Mouse (Mus musculus): ENCODE results near the gene Hif3a. TPM values are rescaled to one million over a fixed set of nuclear protein-coding genes. Genes with fewer than 3 reads are reported as not detected.

Gene Hif3a
- total and polyA plus RNA-seq, 2 experiments = 0.01 to 0.09 TPM

DNA sequence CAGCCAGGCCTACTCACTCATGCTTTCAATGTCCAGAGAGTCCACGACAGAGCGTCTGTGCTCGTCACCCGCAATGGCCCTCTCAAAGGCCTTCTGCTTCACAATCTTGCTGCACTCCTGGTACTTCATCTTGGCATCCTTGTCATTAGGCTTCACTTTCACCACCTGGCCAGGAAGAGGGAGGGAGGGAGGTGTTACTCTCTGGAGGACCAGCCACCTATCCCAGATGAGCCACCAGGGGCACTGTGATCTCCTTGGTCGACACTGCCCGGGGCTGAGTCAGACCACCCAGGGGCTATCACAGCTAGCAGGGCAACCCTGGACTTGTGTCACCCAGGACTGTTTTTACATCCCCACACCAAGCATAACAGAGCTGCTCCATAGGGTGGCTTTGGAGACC is 46.8 kb downstream of the Hif3a start:
- TF ChIP-seq POLR2A (IDR thresholded peaks at IDR 0.05; ENCODE audit: extremely low read depth, insufficient read depth, low read length) (no peak), CTCF (IDR thresholded peaks at IDR 0.05; ENCODE audit: low read depth, low read length) (0 out of 2 replicates have a peak, but pooled peaks have one; percentile 11)
- no peak overlapping the region for H3K9ac ChIP-seq (ENCODE audit: low read depth, low read length)
- 91% methylated on average over 6 of the region's 6 CpGs for WGBS
- H3K27me3 ChIP-seq (ENCODE audit: control insufficient read depth, insufficient read depth, low read length) = no peaks in the 10 kb centered on the region
- peaks cover 8% of the 10 kb centered on the region; the same call in 1 of the 2 replicates for H3K36me3 ChIP-seq (ENCODE audit: control insufficient read depth, insufficient read depth, low read length)
- H3K79me2 ChIP-seq (ENCODE audit: control insufficient read depth, insufficient read depth, low read length) = peaks cover 11% of the 10 kb centered on the region; the same call in 1 of the 2 replicates
- H3K4me1 ChIP-seq (ENCODE audit: control insufficient read depth, insufficient read depth, low read length) = peaks cover 11% of the 10 kb centered on the region
- no peak overlapping the region for H3K27ac ChIP-seq (replicated peaks; ENCODE audit: insufficient read depth, low read depth, low read length)
- no peak overlapping the region for H3K4me3 ChIP-seq (ENCODE audit: insufficient read depth, low read depth, low read length)
- DNase-seq (ENCODE audit: extremely low read depth, low read depth, low spot score) = no peak

DNA sequence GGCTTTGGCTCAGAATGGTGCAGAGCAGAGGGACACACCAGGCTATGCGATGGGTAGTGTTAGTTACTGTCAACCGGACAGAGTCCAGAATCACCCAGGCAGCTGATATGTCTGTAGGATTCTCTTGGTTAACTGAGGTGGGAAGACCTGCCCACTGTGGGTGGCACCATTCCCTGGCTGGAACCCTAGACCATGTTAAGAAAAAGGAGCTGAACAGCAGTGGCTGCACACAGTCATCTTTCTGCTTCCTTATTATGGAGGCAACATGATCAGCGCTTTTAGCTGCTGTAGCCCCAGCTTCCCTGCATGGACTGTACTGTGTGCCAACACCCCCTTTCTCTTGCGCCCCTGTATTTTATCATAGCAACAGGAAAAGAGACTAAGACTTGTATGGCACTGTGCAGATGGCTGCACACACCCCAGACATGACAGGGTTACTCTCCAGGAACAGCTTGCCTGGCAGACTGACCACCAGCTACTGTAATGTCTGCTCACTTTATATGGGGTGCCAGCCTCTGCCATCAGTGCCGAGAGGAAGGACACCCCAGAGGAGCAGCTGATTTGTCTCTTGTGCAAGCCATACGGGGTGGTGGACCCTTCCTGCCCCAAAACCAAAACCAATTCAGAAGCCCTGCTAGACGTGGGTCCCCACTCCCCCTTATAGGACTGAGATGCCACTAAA is 50.2 kb downstream of the Hif3a start:
- Histone ChIP-seq H3K9ac (ENCODE audit: low read depth, low read length) (no peak overlapping the region), H3K79me2 (ENCODE audit: control insufficient read depth, insufficient read depth, low read length) (peaks cover 10% of the 10 kb centered on the region; the same call in 1 of the 2 replicates), H3K4me1 (ENCODE audit: control insufficient read depth, insufficient read depth, low read length) (peaks cover 10% of the 10 kb centered on the region), H3K36me3 (ENCODE audit: control insufficient read depth, insufficient read depth, low read length) (peaks cover 8% of the 10 kb centered on the region; the same call in 1 of the 2 replicates), H3K27me3 (ENCODE audit: control insufficient read depth, insufficient read depth, low read length) (no peaks in the 10 kb centered on the region), H3K27ac (replicated peaks; ENCODE audit: insufficient read depth, low read depth, low read length) (no peak overlapping the region), H3K4me3 (ENCODE audit: insufficient read depth, low read depth, low read length) (no peak overlapping the region)
- TF ChIP-seq CTCF (IDR thresholded peaks at IDR 0.05; ENCODE audit: low read depth, low read length) (no peak), POLR2A (IDR thresholded peaks at IDR 0.05; ENCODE audit: extremely low read depth, insufficient read depth, low read length) (no peak)
- DNase-seq (ENCODE audit: extremely low read depth, low read depth, low spot score) = no peak
- WGBS = 95% methylated on average over 7 of the region's 7 CpGs

DNA sequence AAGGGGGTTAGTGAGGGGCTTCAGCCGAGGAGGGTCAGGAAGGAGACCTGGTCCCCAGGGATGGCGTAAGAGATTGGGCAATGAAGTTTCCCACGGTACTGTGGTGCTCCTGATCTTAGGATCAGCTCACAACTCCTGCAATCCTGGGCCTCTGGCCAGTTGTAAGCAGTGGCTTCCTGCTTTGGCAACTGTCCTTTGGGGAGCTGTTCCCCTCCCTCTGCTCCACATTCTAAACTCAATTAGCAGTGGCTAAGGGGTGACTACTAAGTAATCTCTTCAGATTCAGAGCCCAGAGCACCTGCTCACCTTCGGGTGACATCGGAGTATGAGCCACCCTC is 52.2 kb downstream of the Hif3a start:
- Histone ChIP-seq H3K4me1 (ENCODE audit: control insufficient read depth, insufficient read depth, low read length) (peaks cover 11% of the 10 kb centered on the region), H3K36me3 (ENCODE audit: control insufficient read depth, insufficient read depth, low read length) (peaks cover 9% of the 10 kb centered on the region; the same call in 1 of the 2 replicates), H3K27me3 (ENCODE audit: control insufficient read depth, insufficient read depth, low read length) (no peaks in the 10 kb centered on the region), H3K9ac (ENCODE audit: low read depth, low read length) (no peak overlapping the region), H3K4me3 (ENCODE audit: insufficient read depth, low read depth, low read length) (no peak overlapping the region), H3K27ac (replicated peaks; ENCODE audit: insufficient read depth, low read depth, low read length) (no peak overlapping the region), H3K79me2 (ENCODE audit: control insufficient read depth, insufficient read depth, low read length) (no peaks in the 10 kb centered on the region; the same call in 1 of the 2 replicates)
- WGBS = 41% methylated on average over 5 of the region's 5 CpGs
- DNase-seq (ENCODE audit: extremely low read depth, low read depth, low spot score) = peak; percentile 83
- TF ChIP-seq CTCF (IDR thresholded peaks at IDR 0.05; ENCODE audit: low read depth, low read length) (no peak), POLR2A (IDR thresholded peaks at IDR 0.05; ENCODE audit: extremely low read depth, insufficient read depth, low read length) (no peak)

DNA sequence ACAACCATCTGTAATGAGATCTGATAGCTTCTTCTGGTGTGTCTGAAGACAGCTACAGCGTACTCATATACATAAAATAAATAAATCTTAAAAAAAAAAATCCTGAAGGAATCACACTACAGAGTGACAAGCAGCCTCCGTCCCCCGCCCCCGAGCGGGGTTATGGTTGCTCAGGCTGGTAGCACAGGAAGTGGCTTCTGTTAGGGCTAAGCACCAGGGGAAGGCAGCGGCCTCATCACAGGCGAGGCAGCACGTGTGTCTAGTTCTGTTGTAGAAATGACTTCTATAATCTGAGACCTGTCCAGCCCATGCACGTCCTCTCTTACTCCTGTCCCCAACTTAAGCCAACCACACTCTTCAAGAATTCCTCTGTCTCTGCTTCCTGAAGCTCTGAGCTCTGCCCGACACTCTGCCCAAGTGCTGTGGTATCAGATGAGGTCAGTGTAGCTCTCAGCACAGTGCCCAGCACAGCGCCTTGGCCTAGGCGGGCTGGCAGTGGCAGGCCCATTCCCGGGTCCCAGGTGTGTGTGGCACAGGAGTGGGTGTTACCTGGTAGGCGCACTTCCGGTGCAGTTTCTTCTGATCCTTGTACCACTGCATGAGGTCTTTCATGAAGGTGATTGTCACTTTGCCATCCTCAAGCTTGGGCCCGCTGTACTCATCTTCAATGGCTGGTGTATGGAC is 52.8 kb downstream of the Hif3a start:
- H3K79me2 ChIP-seq (ENCODE audit: control insufficient read depth, insufficient read depth, low read length) = no peaks in the 10 kb centered on the region; the same call in 1 of the 2 replicates
- H3K9ac ChIP-seq (ENCODE audit: low read depth, low read length) = no peak overlapping the region
- H3K4me1 ChIP-seq (ENCODE audit: control insufficient read depth, insufficient read depth, low read length) = peaks cover 13% of the 10 kb centered on the region
- H3K27ac ChIP-seq (replicated peaks; ENCODE audit: insufficient read depth, low read depth, low read length) = no peak overlapping the region
- 85% methylated on average over 16 of the region's 16 CpGs for WGBS
- H3K36me3 ChIP-seq (ENCODE audit: control insufficient read depth, insufficient read depth, low read length) = peaks cover 5% of the 10 kb centered on the region; the same call in 1 of the 2 replicates
- TF ChIP-seq POLR2A (IDR thresholded peaks at IDR 0.05; ENCODE audit: extremely low read depth, insufficient read depth, low read length) (no peak), CTCF (IDR thresholded peaks at IDR 0.05; ENCODE audit: low read depth, low read length) (no peak)
- no peak for DNase-seq (ENCODE audit: extremely low read depth, low read depth, low spot score)
- no peaks in the 10 kb centered on the region for H3K27me3 ChIP-seq (ENCODE audit: control insufficient read depth, insufficient read depth, low read length)
- H3K4me3 ChIP-seq (ENCODE audit: insufficient read depth, low read depth, low read length) = no peak overlapping the region

DNA sequence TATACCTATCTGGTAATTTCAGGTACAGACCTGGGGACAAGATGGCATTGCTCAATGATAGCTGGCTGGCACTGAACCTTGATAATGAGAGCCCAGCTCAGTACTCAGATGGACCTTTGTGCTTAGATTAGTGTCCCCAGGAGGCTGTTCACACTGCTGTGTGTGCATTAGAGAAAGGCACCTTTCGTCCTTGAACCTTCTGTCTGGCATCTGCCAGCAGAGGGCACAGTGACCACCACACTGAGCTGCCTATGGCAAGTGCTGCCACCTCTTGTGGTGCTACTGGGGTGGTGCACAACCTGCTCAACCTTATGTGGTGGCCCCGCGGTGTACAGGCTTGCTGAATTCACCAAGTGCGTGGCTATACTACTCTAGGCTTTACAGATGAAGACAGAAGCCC is 54.9 kb downstream of the Hif3a start:
- 56% methylated on average over 4 of the region's 4 CpGs for WGBS
- Histone ChIP-seq H3K4me1 (ENCODE audit: control insufficient read depth, insufficient read depth, low read length) (peaks cover 26% of the 10 kb centered on the region), H3K79me2 (ENCODE audit: control insufficient read depth, insufficient read depth, low read length) (no peaks in the 10 kb centered on the region), H3K4me3 (ENCODE audit: insufficient read depth, low read depth, low read length) (no peak overlapping the region), H3K27me3 (ENCODE audit: control insufficient read depth, insufficient read depth, low read length) (no peaks in the 10 kb centered on the region), H3K9ac (ENCODE audit: low read depth, low read length) (no peak overlapping the region), H3K27ac (replicated peaks; ENCODE audit: insufficient read depth, low read depth, low read length) (peak overlapping the region; percentile 35), H3K36me3 (ENCODE audit: control insufficient read depth, insufficient read depth, low read length) (peaks cover 5% of the 10 kb centered on the region; the same call in 1 of the 2 replicates)
- DNase-seq (ENCODE audit: extremely low read depth, low read depth, low spot score) = peak; percentile 95
- TF ChIP-seq POLR2A (IDR thresholded peaks at IDR 0.05; ENCODE audit: extremely low read depth, insufficient read depth, low read length) (no peak), CTCF (IDR thresholded peaks at IDR 0.05; ENCODE audit: low read depth, low read length) (peak; percentile 90)

Measured in liver, adult 2 months (tissue).